Mouse (Mus musculus): ENCODE measurements at regions not wholly inside any gene's neighbourhood (a gene's known extent, or its start where the extent isn't known, plus 50 kb on each side); places are given as distances from the start of the nearest gene placed in this dataset.

GRCm38 (mm10) chr12:26067866-26068684 lies 347.0 kb downstream of the Rnf144a start:
- ATAC-seq, result peak; percentile 94

GRCm38 (mm10) chr12:26060378-26060777 lies 354.7 kb downstream of the Rnf144a start:
- ATAC-seq, result no peak

- peak; percentile 44 for ATAC-seq
Observed at GRCm38 (mm10) chr12:26059090-26059489, 356.0 kb downstream of the Rnf144a start.

- ATAC-seq, result peak; percentile 79
Observed at GRCm38 (mm10) chr12:26057491-26058054, 357.5 kb downstream of the Rnf144a start.

GRCm38 (mm10) chr12:26046991-26047390 lies 368.1 kb downstream of the Rnf144a start:
- no peak for ATAC-seq

- ATAC-seq, result no peak
Observed at GRCm38 (mm10) chr12:26045321-26045720, 369.7 kb downstream of the Rnf144a start.

- ATAC-seq, result no peak
Observed at GRCm38 (mm10) chr12:26012951-26013350, 402.1 kb downstream of the Rnf144a start.

- peak; percentile 85 for ATAC-seq
Observed at GRCm38 (mm10) chr12:25994063-25994462, 421.0 kb downstream of the Rnf144a start.

- no peak for ATAC-seq
Observed at GRCm38 (mm10) chr12:25991801-25992525, 423.1 kb downstream of the Rnf144a start.

- no peak for ATAC-seq
Observed at GRCm38 (mm10) chr12:25982545-25982944, 432.5 kb downstream of the Rnf144a start.

GRCm38 (mm10) chr12:25978335-25978734 lies 436.7 kb downstream of the Rnf144a start:
- ATAC-seq, result no peak

- peak; percentile 78 for ATAC-seq
Observed at GRCm38 (mm10) chr12:25958584-25958983, 456.5 kb downstream of the Rnf144a start.

GRCm38 (mm10) chr12:25957547-25957946 lies 457.5 kb downstream of the Rnf144a start:
- ATAC-seq, result peak; percentile 60

GRCm38 (mm10) chr12:25947107-25947506 lies 467.9 kb downstream of the Rnf144a start:
- ATAC-seq, result no peak

GRCm38 (mm10) chr12:25946121-25946520 lies 468.9 kb downstream of the Rnf144a start:
- no peak for ATAC-seq

GRCm38 (mm10) chr12:25938856-25939255 lies 476.2 kb downstream of the Rnf144a start:
- no peak for ATAC-seq

GRCm38 (mm10) chr12:25934946-25935345 lies 480.1 kb downstream of the Rnf144a start:
- no peak for ATAC-seq

- ATAC-seq, result no peak
Observed at GRCm38 (mm10) chr12:25934526-25934925, 480.5 kb downstream of the Rnf144a start.

GRCm38 (mm10) chr12:25926367-25926766 lies 488.7 kb downstream of the Rnf144a start:
- ATAC-seq, result no peak

GRCm38 (mm10) chr12:25924526-25924925 lies 490.5 kb downstream of the Rnf144a start:
- ATAC-seq, result no peak

- no peak for ATAC-seq
Observed at GRCm38 (mm10) chr12:25923772-25924171, 491.3 kb downstream of the Rnf144a start.

GRCm38 (mm10) chr12:25905614-25906013 lies 509.4 kb downstream of the Rnf144a start:
- no peak for ATAC-seq

- ATAC-seq, result no peak
Observed at GRCm38 (mm10) chr12:25896543-25896942, 518.5 kb downstream of the Rnf144a start.

GRCm38 (mm10) chr12:25895691-25896090 lies 519.4 kb downstream of the Rnf144a start:
- no peak for ATAC-seq

All from CD4-positive, CD25-positive, alpha-beta regulatory T cell, adult 4 months (primary cell).